Mouse (Mus musculus): ENCODE measurements around the gene Rarg. TPM values are rescaled to one million over a fixed set of nuclear protein-coding genes. Genes with fewer than 3 reads are reported as not detected.

Gene Rarg
- polyA plus RNA-seq, 1 experiment from 2014 or later = 5.9 TPM

DNA sequence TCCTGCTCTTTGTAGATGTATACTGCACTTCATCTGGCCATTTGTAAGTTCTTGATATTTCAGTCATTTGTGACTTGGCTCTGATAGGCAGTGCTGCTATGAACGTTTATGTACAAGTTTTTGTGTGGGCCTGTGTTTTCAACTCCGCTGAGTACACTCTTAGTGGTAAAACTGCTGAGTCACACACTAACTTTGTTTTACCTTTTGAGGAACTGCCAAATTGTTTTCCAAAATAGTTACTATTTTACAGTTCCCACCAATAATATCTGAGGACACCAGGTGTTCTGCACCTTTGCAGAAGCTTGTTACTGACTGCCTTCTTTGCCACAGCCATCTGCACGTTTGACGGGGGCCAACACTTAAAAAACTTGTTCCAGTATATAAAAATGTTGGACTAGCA lies 62.9 kb downstream of the Rarg start:
- no peak for TF ChIP-seq CTCF (IDR thresholded peaks at IDR 0.05; ENCODE audit: low read depth)
- Histone ChIP-seq H3K36me3 (ENCODE audit: control insufficient read depth, insufficient read depth) (no peaks in the 10 kb centered on the region), H3K9me3 (ENCODE audit: control insufficient read depth) (no peaks in the 10 kb centered on the region), H3K27me3 (replicated peaks; ENCODE audit: control insufficient read depth, insufficient read depth, low read length) (no peaks in the 10 kb centered on the region), H3K9ac (ENCODE audit: low read depth, low read length) (no peak overlapping the region), H3K4me2 (replicated peaks; ENCODE audit: low read depth) (no peak overlapping the region), H3K4me3 (ENCODE audit: low read depth, low read length) (no peak overlapping the region), H3K27ac (ENCODE audit: low read depth, low read length) (no peak overlapping the region), H3K4me1 (replicated peaks; ENCODE audit: control insufficient read depth, insufficient read depth, low read length) (no peaks in the 10 kb centered on the region)
- ATAC-seq = no peak
- 78% methylated on average over 4 of the region's 4 CpGs for WGBS

DNA sequence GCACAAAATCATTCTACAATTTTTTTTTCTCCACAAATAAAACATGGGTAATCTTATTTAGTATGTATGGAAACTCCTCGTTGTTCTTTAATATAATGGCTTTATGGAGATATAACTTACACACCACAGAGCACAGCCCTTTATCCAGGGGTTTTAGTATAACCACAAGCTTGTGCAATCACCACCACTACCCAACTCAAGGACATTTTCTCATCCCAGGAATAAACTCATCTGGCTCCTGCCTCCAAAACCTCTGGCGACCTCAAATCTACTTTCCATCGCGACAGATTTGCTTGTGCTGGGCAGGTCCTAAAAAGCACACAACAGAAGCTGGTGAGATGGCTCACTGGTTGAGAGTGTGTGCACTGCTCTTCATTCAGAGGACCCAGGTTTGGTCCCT lies 63.7 kb downstream of the Rarg start:
- no peak for ATAC-seq

DNA sequence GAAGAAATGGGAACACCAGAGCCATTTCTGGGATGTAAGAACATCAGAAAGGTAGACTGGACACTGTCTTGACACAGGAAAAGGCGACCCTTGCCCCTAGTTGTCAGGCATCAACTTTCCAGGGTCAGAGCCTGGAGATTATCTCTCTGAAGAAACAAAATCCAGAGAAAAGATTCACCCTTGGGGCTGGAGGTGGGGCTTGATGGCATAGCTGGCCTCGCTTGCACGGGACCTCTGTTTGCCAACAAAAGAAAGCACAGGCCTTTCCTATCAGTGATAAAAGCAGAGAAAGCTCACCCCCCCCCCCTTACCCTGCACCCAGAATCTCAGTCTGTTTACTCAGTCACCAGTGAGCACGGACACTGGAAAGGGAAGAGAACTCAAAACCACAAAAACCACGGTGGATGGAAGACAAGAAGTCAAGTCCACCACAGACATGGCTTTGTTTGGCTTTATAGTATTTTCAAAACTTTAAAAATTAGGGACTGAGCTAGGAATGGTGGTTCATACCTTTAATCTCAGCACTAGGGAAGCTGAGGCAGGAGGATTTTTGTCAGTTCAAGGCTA lies 64.4 kb downstream of the Rarg start:
- H3K27ac ChIP-seq (ENCODE audit: low read depth, low read length) = no peak overlapping the region
- no peak for ATAC-seq
- no peak overlapping the region for H3K4me3 ChIP-seq (ENCODE audit: low read depth, low read length)
- no peaks in the 10 kb centered on the region for H3K27me3 ChIP-seq (replicated peaks; ENCODE audit: control insufficient read depth, insufficient read depth, low read length)
- 34% methylated on average over 5 of the region's 5 CpGs for WGBS
- no peaks in the 10 kb centered on the region for H3K36me3 ChIP-seq (ENCODE audit: control insufficient read depth, insufficient read depth)
- H3K4me1 ChIP-seq (replicated peaks; ENCODE audit: control insufficient read depth, insufficient read depth, low read length) = no peaks in the 10 kb centered on the region
- H3K9ac ChIP-seq (ENCODE audit: low read depth, low read length) = no peak overlapping the region
- no peaks in the 10 kb centered on the region for H3K9me3 ChIP-seq (ENCODE audit: control insufficient read depth)
- TF ChIP-seq CTCF (IDR thresholded peaks at IDR 0.05; ENCODE audit: low read depth) = no peak
- H3K4me2 ChIP-seq (replicated peaks; ENCODE audit: low read depth) = no peak overlapping the region

More for the DNA sequence above, 63.7 kb downstream of the Rarg start:
- Histone ChIP-seq H3K9me3 (ENCODE audit: control insufficient read depth) (no peaks in the 10 kb centered on the region), H3K36me3 (ENCODE audit: control insufficient read depth, insufficient read depth) (no peaks in the 10 kb centered on the region), H3K4me2 (replicated peaks; ENCODE audit: low read depth) (no peak overlapping the region), H3K9ac (ENCODE audit: low read depth, low read length) (no peak overlapping the region), H3K4me3 (ENCODE audit: low read depth, low read length) (no peak overlapping the region), H3K27me3 (replicated peaks; ENCODE audit: control insufficient read depth, insufficient read depth, low read length) (no peaks in the 10 kb centered on the region), H3K27ac (ENCODE audit: low read depth, low read length) (no peak overlapping the region), H3K4me1 (replicated peaks; ENCODE audit: control insufficient read depth, insufficient read depth, low read length) (no peaks in the 10 kb centered on the region)
- TF ChIP-seq CTCF (IDR thresholded peaks at IDR 0.05; ENCODE audit: low read depth) = no peak
- 77% methylated on average over 4 of the region's 4 CpGs for WGBS

DNA sequence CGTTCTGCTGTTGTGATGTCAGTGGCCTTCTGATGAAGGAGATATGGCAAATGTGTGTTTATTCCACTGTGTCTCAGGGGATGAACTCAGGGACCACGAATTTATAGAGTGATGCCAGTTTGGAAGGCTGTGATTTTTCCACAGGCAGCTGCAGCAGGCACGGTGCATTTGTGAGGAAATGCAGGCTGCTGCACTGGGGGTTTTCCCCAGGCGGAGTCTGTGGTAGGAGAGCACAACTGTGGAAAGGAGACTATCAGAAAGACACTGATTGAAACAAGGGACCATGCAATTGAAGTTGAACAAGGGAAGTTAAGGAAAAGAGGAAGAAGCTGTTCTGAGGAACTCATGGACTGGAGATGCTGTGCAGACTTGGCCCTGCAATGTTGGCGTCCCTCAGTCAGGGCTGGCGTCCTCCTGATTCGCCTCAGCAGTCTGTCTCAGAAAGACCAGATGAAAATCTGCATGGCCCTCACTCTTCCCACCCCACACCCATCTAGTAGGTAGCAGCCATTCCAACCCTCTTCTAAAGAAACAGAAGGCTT lies 65.0 kb downstream of the Rarg start:
- no peaks in the 10 kb centered on the region for H3K4me1 ChIP-seq (replicated peaks; ENCODE audit: control insufficient read depth, insufficient read depth, low read length)
- no peak overlapping the region for H3K27ac ChIP-seq (ENCODE audit: low read depth, low read length)
- no peak overlapping the region for H3K9ac ChIP-seq (ENCODE audit: low read depth, low read length)
- no peaks in the 10 kb centered on the region for H3K36me3 ChIP-seq (ENCODE audit: control insufficient read depth, insufficient read depth)
- no peak for ATAC-seq
- H3K27me3 ChIP-seq (replicated peaks; ENCODE audit: control insufficient read depth, insufficient read depth, low read length) = no peaks in the 10 kb centered on the region
- 53% methylated on average over 7 of the region's 7 CpGs for WGBS
- H3K9me3 ChIP-seq (ENCODE audit: control insufficient read depth) = no peaks in the 10 kb centered on the region
- no peak for TF ChIP-seq CTCF (IDR thresholded peaks at IDR 0.05; ENCODE audit: low read depth)
- no peak overlapping the region for H3K4me3 ChIP-seq (ENCODE audit: low read depth, low read length)
- H3K4me2 ChIP-seq (replicated peaks; ENCODE audit: low read depth) = no peak overlapping the region

DNA sequence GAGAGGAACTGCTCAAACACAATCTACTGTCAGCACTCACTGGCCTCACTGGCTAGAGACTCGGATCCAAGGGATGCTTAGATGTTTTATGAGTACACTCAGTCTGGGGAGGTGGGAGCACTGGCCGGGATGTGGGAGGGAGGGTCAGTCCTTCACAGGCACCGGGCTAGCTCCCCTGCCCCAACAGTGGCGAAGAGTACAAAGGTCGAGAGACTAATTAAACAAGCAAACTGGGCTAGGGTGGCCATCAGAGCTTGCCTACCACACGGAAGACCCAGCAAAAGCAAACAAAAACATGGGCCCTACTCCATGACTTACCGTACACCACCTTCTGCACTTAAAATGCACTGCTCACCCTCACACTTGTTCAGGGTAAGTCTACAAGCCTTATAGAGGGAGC lies 65.6 kb downstream of the Rarg start:
- WGBS = 25% methylated on average over 7 of the region's 7 CpGs
- Histone ChIP-seq H3K4me2 (replicated peaks; ENCODE audit: low read depth) (no peak overlapping the region), H3K4me3 (ENCODE audit: low read depth, low read length) (no peak overlapping the region), H3K4me1 (replicated peaks; ENCODE audit: control insufficient read depth, insufficient read depth, low read length) (no peaks in the 10 kb centered on the region), H3K9me3 (ENCODE audit: control insufficient read depth) (no peaks in the 10 kb centered on the region), H3K27ac (ENCODE audit: low read depth, low read length) (no peak overlapping the region), H3K27me3 (replicated peaks; ENCODE audit: control insufficient read depth, insufficient read depth, low read length) (no peaks in the 10 kb centered on the region), H3K9ac (ENCODE audit: low read depth, low read length) (no peak overlapping the region), H3K36me3 (ENCODE audit: control insufficient read depth, insufficient read depth) (no peaks in the 10 kb centered on the region)
- TF ChIP-seq CTCF (IDR thresholded peaks at IDR 0.05; ENCODE audit: low read depth) = no peak
- ATAC-seq = peak; percentile 11; the same call in 1 of the 2 replicates

DNA sequence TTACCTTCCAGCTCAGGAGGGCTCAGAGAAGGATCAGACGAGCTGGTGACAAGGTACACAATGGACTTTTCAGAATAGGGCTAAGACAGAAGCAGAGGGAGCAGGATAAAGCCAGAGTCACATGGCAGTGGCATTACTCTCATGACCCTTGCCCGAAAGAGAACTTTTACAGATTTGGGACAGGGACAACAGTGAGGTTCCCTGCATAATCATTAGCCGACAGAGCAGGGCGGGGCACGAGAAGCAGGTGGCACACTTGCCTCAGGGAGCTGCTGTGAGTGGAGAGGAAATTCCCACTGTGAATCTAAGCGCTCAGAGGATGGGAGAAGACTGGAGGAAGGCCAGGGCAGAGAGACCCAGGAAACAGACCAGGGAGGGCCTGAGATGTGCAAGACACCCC lies 68.4 kb downstream of the Rarg start:
- no peaks in the 10 kb centered on the region for H3K9me3 ChIP-seq (ENCODE audit: control insufficient read depth)
- no peak overlapping the region for H3K27ac ChIP-seq (ENCODE audit: low read depth, low read length)
- no peaks in the 10 kb centered on the region for H3K27me3 ChIP-seq (replicated peaks; ENCODE audit: control insufficient read depth, insufficient read depth, low read length)
- peak overlapping the region; percentile 30 for H3K4me2 ChIP-seq (replicated peaks; ENCODE audit: low read depth)
- 36% methylated on average over 6 of the region's 6 CpGs for WGBS
- H3K4me1 ChIP-seq (replicated peaks; ENCODE audit: control insufficient read depth, insufficient read depth, low read length) = no peaks in the 10 kb centered on the region
- no peak overlapping the region for H3K4me3 ChIP-seq (ENCODE audit: low read depth, low read length)
- H3K9ac ChIP-seq (ENCODE audit: low read depth, low read length) = no peak overlapping the region
- peak; percentile 71 for ATAC-seq
- peak; percentile 6; the same call in 1 of the 2 replicates for TF ChIP-seq CTCF (IDR thresholded peaks at IDR 0.05; ENCODE audit: low read depth)
- H3K36me3 ChIP-seq (ENCODE audit: control insufficient read depth, insufficient read depth) = peaks cover 6% of the 10 kb centered on the region

Data from intestine, postnatal 0 days (tissue).